Comparison of ENCODE assay signal across 35 mouse cellular contexts in the genomic region with DNA sequence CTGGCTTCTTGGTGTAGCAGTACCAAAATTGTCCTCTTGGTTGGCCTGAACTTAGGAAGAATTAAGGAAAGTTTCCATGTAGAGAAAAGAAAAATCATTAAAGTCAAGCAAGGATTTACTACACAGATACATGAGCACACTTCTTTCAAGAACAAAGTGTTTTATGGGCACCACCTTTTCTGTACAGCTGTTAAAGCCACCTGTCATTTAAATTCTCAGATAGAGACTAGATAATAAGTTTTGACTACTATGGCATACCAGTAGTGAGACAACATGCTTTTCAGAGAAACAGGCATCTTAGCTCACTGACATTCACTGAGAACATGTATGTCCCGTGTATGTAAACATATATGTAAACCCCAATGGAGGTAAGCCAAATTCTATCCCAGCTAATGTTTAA.
"Had no signal": no experiment of that assay in that cellular context is flagged by ENCODE, and none has a peak within 500 bp of the region (broad histone marks: within the 10 kb centered on the region; RNA-seq: fewer than 3 reads in every experiment).

No protein-coding gene starts in this region.

- H3K4me2 ChIP-seq: heart, embryonic 11.5 days; heart, embryonic 12.5 days; heart, embryonic 13.5 days; heart, embryonic 15.5 days; hindbrain, embryonic 12.5 days; hindbrain, embryonic 13.5 days; hindbrain, embryonic 14.5 days; hindbrain, embryonic 15.5 days; intestine, embryonic 15.5 days; kidney, embryonic 15.5 days had no signal

- H3K4me3 ChIP-seq: heart, embryonic 10.5 days; heart, embryonic 12.5 days; heart, embryonic 13.5 days; heart, embryonic 15.5 days; hindbrain, embryonic 10.5 days; hindbrain, embryonic 12.5 days; hindbrain, embryonic 13.5 days; hindbrain, embryonic 15.5 days; intestine, embryonic 15.5 days; kidney, embryonic 15.5 days; left cerebral cortex, adult 2 months had no signal

- H3K27ac ChIP-seq: heart, embryonic 10.5 days; heart, embryonic 13.5 days; heart, embryonic 15.5 days; hindbrain, embryonic 10.5 days; hindbrain, embryonic 12.5 days; hindbrain, embryonic 13.5 days; hindbrain, embryonic 14.5 days; hindbrain, embryonic 15.5 days; hindbrain, postnatal 0 days; intestine, embryonic 15.5 days; kidney, embryonic 15.5 days; kidney, postnatal 0 days; left cerebral cortex, adult 2 months had no signal

- ATAC-seq: hindbrain, embryonic 16.5 days; hindbrain, postnatal 0 days; inflammation-experienced regulatory T-cells, adult 6 months; intestine, embryonic 15.5 days; intestine, embryonic 16.5 days; intestine, postnatal 0 days had no signal

- DNase-seq: heart, postnatal 10 days; heart, postnatal 14 days; heart, postnatal 36 days; heart, postnatal 4 days; kidney, adult 11 months; kidney, adult 18-20 months; kidney, adult 2 months; kidney, adult 8-10 months; kidney, adult 9 months; kidney, postnatal 10 days; kidney, postnatal 14 days; kidney, postnatal 25 days; kidney, postnatal 36 days; kidney, postnatal 4 days; layer of hippocampus, adult 9-11 months; layer of hippocampus, postnatal 36 days had no signal

- H3K9ac ChIP-seq: heart, embryonic 12.5 days; heart, embryonic 13.5 days; heart, embryonic 15.5 days; hindbrain, embryonic 12.5 days; hindbrain, embryonic 13.5 days; hindbrain, embryonic 14.5 days; hindbrain, embryonic 15.5 days; intestine, embryonic 15.5 days; kidney, embryonic 15.5 days had no signal

- H3K27me3 ChIP-seq: heart, embryonic 12.5 days; heart, embryonic 13.5 days; heart, embryonic 15.5 days; hindbrain, embryonic 12.5 days; hindbrain, embryonic 13.5 days; hindbrain, embryonic 15.5 days; intestine, embryonic 15.5 days; kidney, embryonic 15.5 days had no signal

- H3K9me3 ChIP-seq: heart, embryonic 10.5 days; heart, embryonic 12.5 days; heart, embryonic 13.5 days; heart, embryonic 15.5 days; hindbrain, embryonic 10.5 days; hindbrain, embryonic 12.5 days; hindbrain, embryonic 13.5 days; hindbrain, embryonic 15.5 days; intestine, embryonic 15.5 days; kidney, embryonic 15.5 days had no signal
